Mouse (Mus musculus) left cerebral cortex, postnatal 25 days (tissue): ENCODE data around the gene Glt1d1. TPM values are rescaled to one million over a fixed set of nuclear protein-coding genes. Genes with fewer than 3 reads are reported as not detected.

ENCODE experiments used
- DNase-seq, 2 experiments: peaks; one replicate each; pipeline ENCODE4 v3.0.0; 2022; ENCODE audit warnings: low spot score in 2 of 2, mixed read lengths in 1 of 2
- intact Hi-C: fragments of 180-260 bp; cut with DNase I; formaldehyde crosslinking; loops from one replicate; pipeline ENCODE4 v1.15.1; 2025
- total RNA-seq, 2 experiments: library from RNA; stranded (reverse); gene quantifications; 2 replicates each; pipeline ENCODE4 v1.2.3; 2021

Glt1d1 gene
- total RNA-seq = 10 to 100 TPM; 22.6 to 27.3 TPM

DNA sequence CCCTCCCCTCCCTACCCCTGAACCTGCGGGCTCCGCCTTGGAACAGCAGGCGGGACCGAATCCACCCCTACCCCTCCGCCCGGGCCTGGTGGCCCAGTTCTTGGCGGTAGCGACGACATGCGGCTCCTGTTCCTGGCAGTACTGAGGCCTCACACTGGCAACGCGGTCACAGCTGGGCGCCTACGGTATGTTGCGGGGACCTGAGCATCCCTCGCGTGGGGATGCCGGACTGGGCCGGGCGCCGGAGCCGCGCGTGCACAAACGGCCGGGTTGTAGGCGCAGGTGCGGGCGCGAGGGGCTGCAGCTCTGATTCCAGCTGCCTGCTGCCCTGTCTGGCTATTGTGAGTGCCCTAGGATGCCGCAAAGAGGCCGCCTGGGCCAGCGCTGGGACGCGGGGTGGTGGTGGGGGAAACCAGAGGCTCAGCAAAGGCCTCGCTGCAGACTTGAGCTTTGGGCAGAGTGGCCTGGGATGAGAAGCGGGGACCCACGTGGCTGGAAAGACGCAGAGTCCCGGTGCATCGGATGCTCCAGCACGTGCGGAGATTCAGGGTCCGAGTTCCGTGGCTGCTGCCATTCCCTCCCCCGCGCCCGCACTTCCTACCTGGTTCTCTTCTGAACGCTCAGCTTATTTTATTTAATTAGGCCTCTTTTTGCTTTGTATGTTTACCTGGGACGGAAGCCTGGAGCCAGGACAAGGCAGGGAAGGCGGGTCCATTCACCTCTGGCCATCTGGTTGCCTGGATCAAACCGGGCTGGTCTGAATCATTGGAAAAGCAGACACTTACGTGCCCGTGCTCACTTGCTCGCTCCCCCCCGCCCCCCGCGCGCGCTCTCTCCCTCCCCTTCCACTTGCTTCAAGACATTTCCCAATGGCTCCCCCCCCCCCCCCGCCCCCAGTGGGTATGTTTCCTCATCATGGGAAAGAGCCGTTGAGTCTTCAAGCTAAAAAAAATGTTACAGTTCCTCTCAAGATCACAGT, at the start of gene Glt1d1, which contains the start of gene Slc15a4:
Glt1d1 (plus strand) TSS at position 96 of the 979 bp plus-strand sequence.
Slc15a4 (minus strand) TSS at position 731 of the 979 bp plus-strand sequence.
- intact Hi-C loops = no loop called here
- DNase-seq = peak; percentile 45 to 47

DNA sequence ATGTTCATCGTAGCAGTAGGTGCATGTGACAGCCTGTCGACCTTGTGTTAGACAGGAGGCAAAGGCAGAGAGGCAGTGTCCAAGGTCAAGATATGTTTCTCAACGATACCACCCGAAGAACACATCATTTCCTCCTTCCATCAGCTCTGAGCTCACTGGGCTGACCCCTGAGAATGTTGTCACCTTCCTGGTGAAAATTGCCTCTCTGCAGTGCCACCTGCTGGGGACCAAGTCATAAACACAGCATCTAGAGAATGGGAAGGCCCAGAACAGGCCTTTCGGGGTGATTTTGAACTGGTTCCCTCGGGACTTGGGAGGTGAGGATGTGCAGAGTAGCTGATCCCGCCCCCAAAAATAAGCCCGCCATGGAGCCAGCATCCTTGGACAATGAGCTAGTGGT, 48.4 kb upstream of the Glt1d1 start:
- intact Hi-C loops = no loop called here
- no peak for DNase-seq

DNA sequence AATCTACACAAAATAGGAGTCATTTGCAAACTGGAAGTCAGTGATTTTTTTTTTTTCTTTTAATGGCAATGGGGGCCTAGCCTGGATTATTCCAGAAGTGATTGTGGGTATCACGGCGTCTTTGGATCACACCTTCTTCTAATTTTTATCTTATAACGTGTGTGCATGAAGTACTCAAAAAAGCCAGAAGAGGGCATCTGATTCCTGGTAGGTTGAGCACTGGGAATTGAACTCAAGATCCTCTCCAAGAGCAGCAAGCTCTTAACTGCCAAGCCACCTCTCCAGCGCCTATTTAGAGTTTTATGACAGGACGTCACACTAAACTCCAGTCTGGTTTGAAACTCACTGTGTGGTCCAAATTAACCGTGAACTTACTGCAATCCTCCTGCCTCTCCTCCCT, 44.2 kb upstream of the Glt1d1 start:
- intact Hi-C loops = no loop called here
- no peak for DNase-seq

DNA sequence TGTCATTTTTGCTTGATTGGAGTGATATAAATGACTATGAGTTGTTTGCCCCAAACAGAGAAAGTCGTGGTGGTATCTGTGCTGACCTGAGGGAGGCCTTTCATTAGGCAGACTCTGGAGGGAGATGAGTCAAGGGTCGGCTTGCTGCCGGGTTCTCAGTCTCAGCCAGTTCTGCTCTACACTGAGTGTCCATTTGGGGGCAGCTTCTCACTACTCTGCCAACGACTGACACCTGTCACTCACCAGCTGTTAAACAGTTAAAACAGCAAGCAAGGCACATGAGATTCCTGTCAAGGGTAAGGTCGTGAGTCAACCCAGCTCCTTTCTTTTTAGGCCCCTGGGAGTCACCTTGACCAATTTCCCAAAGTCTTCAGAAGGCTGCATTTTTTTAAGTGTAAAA, 39.7 kb upstream of the Glt1d1 start:
- DNase-seq = no peak
- intact Hi-C loops = loop anchor here (2.0 to 5.0 kb wide), 2 partner anchors 56 to 850 kb away; no protein-coding TSS in a partner anchor

DNA sequence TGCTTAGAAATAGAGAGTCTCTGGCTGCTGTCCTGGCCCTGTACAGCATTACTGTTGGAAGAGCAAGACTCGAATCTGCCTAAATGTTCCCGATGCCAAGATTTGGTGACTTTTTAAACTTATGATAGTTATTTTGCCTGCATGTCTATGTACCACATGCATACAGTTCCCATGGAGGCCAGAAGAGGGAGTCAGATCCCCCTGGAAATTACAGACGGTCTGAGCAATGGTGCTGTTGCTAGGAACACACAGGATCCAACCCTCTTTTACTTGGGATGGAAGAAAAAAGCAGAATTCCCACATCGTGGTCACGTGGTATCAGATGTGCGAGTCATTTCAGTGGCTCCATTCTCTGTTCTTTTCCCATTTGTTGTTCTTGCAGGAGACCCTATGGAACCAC, 39.2 kb upstream of the Glt1d1 start:
- intact Hi-C loops = loop anchor here (2.0 to 5.0 kb wide), 2 partner anchors 56 to 849 kb away; no protein-coding TSS in a partner anchor
- peak in 1 of 2 experiments; percentile 50 for DNase-seq

DNA sequence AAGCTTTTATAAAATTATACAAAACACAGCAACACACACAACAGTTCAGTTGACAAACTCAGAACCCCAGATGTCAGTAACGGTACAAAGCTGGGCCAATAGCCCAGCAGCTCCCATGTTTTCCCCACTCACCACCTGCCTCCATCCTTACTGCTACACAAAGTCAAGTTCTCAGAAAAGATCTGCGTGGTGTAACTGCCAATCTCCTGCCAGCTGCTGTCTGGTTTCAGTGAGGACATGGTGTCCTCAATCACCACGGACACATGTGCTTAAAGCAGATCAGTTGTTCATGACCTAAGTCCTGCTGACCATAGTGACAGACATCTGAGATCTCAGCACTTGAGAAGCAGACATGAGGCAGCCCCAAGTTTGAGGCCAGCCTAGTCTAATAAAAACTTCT, 36.4 kb upstream of the Glt1d1 start:
- peak in 1 of 2 experiments; percentile 43 for DNase-seq
- intact Hi-C loops = no loop called here

DNA sequence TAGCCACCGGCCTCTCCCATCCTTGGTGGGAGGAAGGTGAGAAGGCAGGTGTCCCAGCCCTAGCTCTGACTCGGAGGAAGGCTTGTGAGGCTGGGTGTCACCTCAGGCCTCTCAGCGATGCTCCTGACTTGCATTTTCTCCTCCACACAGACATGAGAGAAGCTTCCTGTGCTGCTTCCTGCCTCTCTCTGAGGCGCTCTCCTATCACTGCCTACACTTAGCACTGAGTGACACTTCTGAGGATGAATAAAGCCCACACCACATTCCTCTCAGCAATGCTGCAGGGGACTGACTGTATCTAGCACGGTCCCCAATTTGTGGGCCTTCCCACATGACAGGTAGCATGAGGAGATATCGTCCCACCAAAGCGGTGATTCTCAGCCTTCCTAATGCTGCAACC, 35.2 kb upstream of the Glt1d1 start:
- no peak for DNase-seq
- intact Hi-C loops = no loop called here

DNA sequence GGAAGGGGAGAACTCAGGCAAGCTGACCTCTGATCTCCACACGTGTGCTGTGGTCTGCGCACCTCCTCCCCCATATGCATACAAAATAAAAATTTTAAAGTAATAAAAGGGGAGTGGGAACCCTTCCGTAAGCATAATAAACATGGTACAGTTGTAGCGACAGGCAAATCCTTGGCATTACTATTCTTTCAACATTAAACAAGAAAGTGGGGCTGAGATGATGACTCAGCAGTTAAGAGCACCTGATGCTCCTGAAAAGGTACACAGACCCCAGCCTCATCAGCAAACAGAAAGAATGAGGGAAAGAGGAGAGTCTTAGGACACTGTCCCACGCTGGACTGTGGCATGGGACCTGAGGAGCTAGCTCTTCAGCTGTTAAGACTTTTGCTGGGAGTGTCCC, 29.1 kb upstream of the Glt1d1 start:
- intact Hi-C loops = no loop called here
- no peak for DNase-seq

DNA sequence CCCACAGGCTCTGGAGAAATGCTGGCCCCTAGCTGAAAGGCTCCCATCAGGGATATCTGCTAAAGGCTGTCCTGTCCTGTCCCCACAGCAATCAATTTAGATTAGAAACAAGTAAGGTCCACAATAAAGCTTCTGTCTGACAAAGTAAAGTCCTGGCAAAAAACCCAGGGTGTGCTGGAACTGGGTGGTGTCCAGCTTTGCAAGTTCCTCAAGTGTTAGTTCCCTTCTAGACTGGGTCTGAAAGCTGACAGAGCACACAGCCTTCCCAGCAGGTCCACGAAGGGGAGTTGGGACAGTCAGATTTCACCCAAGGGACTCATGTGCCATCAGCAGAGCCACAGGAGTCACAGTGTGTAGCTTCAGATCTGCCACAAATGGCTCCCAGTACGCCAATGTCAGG, 24.6 kb upstream of the Glt1d1 start:
- intact Hi-C loops = no loop called here
- DNase-seq = no peak

DNA sequence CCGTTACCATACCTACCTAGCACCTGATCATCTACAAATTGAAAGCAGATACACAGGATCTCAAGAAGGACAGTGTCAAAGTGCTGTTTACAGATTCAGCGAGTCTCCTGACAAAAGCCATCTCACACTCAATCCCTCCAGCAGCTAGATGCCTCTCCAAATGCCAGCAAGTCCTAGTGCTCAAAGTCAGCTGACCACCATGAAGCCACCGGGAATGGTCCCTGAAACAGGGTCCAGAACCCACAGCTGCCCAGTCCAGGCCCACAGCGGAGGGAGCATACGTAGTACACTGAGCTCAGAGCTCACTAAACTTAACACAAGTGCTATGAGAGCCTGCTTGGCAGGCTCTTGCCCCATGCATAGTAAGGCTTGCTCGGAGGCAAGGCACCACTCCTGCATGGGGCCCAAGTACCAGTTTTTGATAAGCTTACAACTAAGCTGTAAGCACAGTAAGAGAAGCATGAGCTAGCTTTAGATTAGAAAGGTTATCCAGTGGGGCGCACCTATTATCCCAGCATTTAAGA, 22.8 kb upstream of the Glt1d1 start:
- intact Hi-C loops = no loop called here
- no peak for DNase-seq

DNA sequence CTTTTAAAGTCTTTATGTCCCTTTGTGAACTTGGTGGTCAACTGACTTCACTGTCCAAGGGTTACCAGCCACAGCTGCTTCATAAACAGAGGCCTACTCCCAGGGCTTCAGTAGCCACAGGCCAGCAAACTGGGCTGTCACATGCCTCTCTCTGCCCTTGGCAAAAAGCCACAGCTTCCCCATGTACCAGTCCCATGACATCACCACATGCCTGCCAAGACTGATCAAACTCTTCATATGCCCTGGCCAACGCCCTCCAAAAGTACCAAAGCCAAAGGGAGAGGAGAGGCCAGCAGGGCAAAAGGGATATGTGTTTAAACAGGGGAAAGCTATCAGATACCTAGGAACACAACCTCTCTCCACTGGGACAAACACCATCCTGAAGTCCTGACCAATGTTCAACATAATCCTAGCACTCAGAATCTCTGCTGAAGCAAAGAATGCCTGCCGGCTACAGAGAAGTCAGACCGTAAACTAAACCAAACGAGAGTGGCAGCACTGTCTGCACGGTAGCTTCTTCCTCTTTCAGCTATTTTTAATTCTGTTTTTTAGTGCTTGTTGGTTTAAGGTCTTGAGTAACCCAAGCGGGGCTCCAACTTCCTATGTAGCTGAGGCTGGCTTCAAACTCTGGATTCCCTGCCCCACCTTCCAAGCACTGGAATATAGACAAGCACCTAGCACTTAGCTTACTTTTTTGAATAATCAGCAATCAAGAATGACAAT, 21.1 kb upstream of the Glt1d1 start:
- intact Hi-C loops = no loop called here
- peak; percentile 41 to 60 for DNase-seq

DNA sequence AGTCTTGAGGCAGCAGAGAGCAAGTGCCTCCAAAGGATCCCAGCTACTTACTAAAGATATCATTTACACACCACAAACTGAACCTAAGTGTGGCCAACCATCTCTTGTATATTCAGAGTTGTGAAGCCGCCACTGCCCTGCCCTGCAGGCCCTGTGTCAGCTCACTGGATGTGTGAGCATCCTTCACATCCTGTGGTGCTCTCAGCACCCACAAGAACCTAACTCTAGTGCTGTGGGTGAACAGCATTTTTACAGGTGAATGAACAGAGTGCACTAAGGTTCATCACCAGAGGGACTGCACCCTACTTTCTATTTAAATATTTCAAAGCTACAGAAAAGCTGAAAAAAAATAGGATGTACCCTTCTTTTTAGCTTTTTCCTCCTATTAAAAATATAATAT, 20.2 kb upstream of the Glt1d1 start:
- intact Hi-C loops = no loop called here
- DNase-seq = no peak

DNA sequence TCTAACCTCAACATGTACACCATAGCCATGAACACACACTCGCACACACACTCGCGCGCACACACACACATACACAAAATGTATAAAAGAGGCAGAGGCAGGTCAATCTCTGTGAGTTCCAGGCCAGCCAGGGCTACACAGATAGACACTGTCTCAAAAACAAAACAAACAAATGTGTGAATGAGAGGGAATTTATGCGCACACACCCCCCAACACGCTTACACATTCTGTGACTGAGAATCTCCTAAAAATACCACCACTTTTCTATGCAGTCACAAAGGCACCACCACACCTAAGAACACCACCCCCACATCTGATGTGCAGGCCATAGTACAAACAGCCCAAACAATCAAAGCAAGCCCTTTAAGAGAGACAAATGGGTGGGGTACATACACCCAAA, 19.7 kb upstream of the Glt1d1 start:
- intact Hi-C loops = no loop called here
- no peak for DNase-seq

DNA sequence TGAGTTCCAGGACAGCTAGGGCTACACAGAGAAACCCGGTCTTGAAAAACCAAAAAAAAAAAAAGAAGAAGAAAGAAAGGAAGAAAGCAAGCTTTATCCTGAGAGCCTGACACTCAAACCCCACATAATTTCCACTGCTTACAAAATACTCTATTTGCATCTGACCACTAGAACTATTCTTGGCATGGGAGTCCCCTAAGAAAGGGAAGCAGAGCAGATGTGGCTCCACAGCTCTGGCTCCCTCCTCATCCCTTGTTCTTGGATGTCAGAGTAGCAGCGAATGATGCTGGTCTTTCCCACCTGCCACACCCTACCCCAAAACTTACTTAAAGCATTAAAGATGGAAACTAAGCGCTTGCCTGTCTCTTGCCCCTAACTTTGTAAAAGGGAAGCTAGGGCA, 16.6 kb upstream of the Glt1d1 start:
- intact Hi-C loops = no loop called here

DNA sequence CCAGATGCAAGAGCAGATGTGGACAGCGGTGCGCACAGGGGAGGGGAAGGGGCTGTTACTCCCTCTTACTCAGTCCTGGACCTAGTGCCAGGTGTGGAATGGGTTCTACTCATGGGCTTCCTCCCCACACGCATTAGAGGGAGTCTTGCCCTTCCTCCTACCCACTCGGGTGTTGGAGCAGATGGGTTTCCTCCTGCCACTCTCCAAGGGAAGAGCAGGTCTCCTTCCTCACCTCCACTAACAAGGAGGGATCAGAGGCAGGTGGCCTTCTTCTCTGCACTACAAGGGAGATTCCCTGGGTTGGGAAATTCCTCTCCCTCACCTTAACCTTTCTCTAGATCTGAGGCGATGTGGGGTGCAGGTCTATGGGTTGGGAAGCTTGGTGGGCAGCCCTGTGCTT, 15.9 kb upstream of the Glt1d1 start:
- DNase-seq = no peak
- intact Hi-C loops = no loop called here

More for the DNA sequence above, 16.6 kb upstream of the Glt1d1 start:
- no peak for DNase-seq

DNA sequence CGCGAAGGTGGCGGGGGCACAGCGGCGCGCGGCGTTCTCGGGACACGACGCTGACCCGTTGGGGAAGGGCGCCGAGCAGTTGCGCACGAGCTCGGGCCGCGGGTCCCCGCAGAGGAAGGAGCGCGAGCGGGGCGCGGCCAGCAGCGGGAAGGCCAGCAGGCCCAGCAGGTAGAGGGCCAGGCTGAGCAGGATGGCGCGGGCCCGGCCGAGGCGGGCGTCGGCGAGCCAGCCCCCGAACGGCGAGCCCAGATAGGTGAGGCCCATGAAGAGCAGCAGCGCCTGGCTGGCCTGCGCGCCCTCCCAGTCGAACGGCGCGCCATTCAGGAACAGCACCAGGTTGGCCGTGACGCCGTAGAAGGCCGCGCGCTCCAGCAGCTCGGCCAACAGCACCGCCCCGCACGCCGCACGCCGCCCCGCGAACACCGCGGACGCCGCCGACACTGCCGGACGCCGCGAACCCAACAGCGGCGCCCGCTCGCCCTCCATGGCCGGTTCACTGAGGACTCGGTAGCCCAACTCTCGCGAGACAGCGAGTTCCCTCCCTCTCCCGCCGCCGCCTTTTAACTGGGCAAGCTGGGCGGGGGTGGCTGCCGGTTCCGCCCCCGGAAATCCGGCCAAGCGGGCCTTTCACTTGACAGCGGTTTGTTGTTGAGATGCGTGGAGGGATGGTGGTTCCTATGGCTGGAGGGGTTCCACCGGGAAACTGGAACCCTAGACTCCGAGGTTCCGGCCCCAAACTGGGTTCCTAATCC, 15.0 kb upstream of the Glt1d1 start:
- intact Hi-C loops = no loop called here
- peak; percentile 98 for DNase-seq

DNA sequence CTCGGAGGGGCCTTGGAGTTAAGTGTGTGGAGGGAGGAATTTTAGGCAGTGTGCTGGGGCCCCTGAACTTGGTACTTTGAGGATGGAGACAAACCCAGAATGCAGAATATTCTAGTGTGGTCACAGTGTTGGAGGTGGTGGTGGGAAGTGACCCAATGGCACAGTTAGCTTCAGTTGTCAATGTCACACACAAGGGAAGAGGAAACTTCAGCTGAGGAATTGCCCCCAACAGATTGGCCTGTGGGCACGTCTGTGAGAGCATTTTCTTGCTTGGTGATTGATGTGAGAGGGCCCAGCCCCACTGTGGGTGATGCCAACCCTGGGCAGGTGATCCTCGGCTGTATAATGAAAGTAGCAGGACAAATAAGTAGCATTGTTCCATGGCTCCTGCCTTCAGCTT, 13.2 kb upstream of the Glt1d1 start:
- DNase-seq = no peak
- intact Hi-C loops = no loop called here

DNA sequence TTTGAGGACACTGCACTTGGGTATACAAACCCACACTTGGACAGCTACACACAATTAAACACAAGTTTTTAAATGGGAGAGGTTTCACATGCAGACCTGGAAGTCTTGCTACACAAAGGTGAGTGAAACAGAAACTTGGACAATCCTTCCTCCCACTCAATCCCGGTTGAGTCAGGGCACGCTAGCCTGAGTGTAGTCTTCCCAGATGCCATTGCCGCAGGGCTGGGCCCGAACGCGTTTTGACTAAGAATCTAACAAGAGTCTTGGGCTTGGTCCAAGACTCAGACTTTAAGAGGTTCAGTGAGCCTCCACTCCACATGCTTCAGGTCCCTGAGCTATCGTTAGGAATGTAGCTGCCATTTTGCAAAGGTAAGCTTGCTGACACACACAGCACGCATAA, 11.7 kb upstream of the Glt1d1 start:
- no peak for DNase-seq
- intact Hi-C loops = no loop called here

DNA sequence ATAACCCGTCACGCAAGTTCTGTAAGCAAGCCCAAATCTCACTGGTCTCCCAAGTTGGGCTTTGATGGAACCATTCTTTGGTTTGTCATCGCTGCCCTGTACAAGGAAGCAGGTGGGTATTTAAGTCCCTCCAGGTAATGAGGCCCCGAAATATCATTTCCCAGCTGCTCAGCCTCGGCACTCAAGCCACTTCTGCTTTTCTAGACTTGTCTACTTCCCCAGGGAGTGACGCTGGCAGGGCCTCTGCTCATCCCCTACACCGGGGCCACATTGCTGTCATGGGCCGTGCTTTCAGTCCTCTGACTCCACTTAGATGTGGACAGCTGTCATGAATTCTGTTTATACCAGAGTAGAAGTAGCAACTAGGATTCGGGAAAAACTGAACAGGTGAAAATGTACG, 11.0 kb upstream of the Glt1d1 start:
- intact Hi-C loops = no loop called here

More for the DNA sequence above, 11.0 kb upstream of the Glt1d1 start:
- DNase-seq = no peak
